Mouse (Mus musculus): ENCODE data around the gene Gtf2ird1. TPM values are rescaled to one million over a fixed set of nuclear protein-coding genes. Genes with fewer than 3 reads are reported as not detected.
"Not testable (repeated sequence)": the region's sequence is repeated elsewhere in the genome, so short reads cannot be mapped to it uniquely, and the experiment has no call there.

Gtf2ird1 gene
- total RNA-seq, 2 experiments from 2014 or later: 38.5 to 57.8 TPM

DNA sequence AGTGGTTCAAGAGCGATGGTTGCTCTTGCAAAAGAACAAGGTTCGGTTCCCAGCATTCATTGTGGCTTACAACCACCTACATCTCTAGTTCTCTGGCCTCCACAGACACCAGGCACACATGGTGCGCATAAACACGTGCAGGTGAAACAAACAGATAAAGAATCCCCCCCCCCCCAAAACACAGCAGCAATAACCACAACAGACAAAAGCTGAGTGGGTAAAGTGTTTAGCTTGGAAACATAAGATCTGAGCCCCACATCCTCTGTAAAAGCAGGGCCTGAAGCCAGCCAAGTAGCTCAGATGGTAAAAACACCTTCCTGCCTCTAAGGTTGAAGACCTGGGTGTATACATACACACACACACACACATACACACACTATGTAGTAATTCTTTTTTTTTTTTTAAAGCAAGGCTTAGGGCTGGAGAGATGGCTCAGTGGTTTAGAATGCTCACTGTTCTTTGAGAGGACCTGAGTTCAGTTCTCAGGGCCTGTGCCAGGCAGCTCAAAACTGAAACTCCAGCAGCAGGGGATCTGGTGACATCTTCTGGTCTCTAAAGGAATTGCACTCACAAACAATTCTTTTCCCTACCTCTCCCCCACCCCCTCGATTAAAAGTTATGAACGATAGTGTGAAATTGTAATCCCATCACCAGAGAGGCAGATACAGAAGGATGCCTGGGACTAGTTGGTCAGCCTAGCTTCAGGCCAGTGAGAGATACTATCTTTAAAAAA lies 83.4 kb downstream of the Gtf2ird1 start:
- intact Hi-C loops (cut with DNase I): loop anchor here (10.0 kb wide), 1 partner anchor 222 kb away; no protein-coding TSS in a partner anchor
- DNase-seq (ENCODE audit: low spot score in 2 of 2): no peak

DNA sequence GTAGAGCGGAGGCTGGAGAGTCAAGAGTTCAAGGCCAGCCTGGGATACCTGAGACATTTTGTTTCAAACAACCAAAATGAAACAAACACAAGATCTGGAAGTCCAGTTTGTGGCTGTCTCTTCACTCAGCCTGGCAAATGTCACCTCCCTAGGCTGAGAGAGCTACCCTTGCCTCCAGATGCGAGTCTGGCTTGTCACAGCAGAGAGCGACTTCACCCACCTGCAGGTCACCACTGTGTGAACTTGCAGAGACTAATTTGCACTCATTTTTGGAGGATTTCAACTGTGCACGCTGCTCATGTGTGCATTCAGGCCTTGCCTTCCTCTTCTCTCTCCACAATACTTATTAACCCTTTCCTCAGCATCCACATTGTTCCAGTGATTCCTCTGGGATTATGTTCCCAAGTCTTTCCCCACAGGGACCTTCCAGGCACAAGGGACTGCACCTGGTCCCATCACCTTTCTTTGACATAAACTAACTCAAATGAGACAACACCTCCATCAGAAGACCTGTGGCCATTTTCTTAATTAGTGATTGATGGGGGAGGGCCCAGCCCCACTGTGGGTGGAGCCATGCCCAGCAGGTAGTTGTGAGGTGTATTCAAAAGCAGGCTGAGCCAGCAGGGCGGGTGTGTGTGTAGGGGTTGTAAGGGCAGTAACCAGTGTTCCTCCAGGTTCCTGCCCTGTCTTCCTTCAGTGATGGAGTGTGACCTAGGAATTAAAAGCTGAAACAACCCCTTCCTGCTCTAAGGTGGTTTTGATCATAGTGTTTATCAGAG lies 84.8 kb downstream of the Gtf2ird1 start:
- intact Hi-C loops (cut with DNase I): loop anchor here (10.0 kb wide), 1 partner anchor 223 kb away; no protein-coding TSS in a partner anchor
- no peak for DNase-seq (ENCODE audit: low spot score in 2 of 2)

DNA sequence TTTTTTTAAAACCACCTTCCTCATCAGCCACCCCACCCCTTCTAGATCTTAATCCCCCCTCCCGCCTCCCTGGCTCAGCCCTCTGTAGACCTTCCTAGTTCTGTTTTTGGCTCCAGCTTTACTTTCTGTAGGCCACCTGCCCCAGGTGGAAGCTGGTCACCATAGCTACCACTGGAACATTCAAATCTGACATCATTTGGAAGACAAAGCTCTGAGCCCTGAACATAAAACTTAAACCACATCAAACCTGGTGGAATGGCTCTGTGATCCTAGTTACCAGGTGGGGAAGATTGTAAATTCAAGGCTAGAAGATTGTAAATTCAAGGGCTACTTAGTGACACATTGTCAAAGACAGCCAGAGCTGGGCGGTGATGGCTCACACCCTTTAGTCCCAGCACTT lies 85.7 kb downstream of the Gtf2ird1 start:
- no peak for DNase-seq (ENCODE audit: low spot score in 2 of 2)

DNA sequence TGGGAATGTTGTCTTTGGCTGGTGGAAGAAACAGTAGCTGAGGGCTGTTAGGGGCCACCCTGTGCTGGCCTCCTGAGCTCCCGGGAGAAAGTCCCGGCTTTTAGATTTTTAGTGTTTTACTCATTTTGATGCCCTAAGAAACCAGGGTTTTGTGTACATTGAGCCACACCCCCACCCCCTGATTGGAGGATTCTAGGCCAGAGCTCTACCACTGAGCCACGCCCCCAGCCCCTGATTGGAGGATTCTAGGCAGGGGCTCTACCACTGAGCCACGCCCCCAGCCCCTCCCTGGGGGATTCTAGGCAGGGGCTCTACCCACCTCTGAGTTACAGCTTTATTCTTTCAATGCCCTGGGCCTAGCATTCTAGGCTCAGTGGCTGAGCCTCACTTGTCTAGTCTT lies 97.4 kb downstream of the Gtf2ird1 start:
- intact Hi-C loops (cut with DNase I): no loop called here
- DNase-seq (ENCODE audit: low spot score in 2 of 2): no peak

More for the DNA sequence above, 85.7 kb downstream of the Gtf2ird1 start:
- intact Hi-C loops (cut with DNase I): loop anchor here (10.0 kb wide), 1 partner anchor 224 kb away; no protein-coding TSS in a partner anchor

DNA sequence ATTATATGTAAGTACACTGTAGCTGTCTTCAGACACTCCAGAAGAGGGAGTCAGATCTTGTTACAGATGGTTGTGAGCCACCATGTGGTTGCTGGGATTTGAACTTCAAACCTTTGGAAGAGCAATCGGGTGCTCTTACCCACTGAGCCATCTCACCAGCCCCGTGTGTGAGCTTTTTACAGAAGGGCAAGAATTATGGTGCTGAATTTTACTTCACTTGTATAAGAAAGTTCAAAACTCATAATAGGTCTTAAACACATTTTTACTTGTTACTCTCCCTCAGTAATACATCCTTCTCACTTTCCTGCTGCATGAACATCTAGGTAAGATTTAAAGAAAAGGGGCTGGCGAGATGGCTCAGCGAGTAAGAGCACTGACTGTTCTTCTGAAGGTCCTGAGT lies 101.1 kb downstream of the Gtf2ird1 start:
- DNase-seq (ENCODE audit: low spot score in 2 of 2); intact Hi-C loops (cut with DNase I): not testable (repeated sequence)

DNA sequence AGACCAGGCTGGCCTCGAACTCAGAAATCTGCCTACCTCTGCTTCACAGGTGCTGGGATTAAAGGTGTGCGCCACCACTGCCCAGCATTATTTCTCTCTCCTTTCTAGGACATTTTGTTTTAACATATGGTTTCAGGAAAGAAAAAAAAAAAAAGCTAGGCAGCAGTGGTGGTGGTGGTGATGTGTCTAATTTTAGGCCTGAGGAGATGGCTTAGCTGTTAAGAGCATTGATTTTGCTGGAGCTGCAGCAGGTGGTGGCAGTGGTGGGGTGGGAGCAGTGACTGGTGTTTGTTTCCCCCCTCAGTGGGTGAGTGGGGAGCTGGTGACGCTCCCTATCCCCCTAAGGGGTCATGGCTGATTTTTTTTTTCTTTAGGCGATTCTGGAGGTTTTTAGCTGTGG lies 103.4 kb downstream of the Gtf2ird1 start:
- intact Hi-C loops (cut with DNase I): no loop called here

DNA sequence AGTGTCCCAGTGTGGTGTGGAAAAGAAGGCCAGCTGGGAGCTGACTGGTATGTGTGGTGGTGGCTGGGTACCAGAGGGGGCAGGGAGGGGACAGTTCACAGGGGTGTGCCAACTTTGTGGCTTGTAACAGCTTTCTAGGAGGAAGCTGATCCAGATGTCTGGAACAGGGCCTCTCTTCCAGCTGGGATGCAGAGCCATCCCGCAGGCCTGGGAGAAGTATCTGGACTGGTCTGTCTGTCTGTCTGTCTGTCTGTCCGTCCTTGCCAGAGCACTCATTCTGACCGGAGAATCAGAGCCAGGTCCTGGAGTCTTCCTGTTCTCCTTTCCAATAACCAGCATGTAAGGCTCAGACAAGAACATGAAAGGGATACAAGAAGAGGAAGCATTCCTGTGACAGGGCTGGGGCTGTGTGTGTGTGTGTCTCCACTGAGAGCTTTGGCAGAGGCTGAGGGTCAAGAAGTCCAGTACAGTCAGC lies 104.0 kb downstream of the Gtf2ird1 start:
- intact Hi-C loops (cut with DNase I): no loop called here
- DNase-seq (ENCODE audit: low spot score in 2 of 2): peak in 1 of 2 experiments; percentile 10

More for the DNA sequence above, 103.4 kb downstream of the Gtf2ird1 start:
- peak in 1 of 2 experiments; percentile 10 for DNase-seq (ENCODE audit: low spot score in 2 of 2)

DNA sequence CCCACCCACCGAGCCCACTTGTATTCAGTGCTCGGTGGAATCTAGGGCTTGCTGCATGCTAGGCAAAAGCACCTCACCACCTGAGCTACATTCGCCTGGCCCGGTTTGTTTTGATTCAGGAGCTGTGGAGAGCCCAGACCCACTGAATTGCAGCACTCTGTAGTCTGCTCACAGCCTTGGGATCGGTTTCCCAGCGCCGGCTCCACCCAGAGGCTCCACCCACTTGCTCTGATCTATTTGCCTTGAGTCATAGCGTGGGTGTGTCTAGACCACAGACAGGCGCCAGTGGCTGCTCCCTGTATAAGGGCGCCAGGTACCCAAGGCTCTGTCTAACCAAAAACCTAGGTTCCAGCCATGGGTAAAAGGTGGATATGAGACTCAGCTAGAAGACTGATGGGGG lies 105.9 kb downstream of the Gtf2ird1 start:
- intact Hi-C loops (cut with DNase I): no loop called here
- DNase-seq (ENCODE audit: low spot score in 2 of 2): peak; percentile 37 to 54

DNA sequence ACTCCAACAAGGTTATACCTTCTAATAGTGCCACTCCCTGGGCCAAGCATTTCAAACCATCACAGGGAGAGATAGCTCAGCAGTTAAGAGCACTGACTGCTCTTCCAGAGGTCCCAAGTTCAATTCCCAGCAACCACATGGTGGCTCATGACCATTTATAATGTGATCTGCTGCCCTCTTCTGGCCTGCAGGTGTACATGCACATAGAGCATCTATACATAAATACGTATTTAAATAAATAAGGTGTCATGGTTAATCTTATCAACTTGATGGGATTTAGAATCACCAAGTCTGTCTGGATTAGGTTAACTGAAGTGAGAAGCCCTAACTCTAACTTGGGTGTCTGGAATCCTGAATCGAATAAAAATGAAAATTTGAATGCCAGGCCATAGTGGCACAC lies 109.5 kb downstream of the Gtf2ird1 start:
- intact Hi-C loops (cut with DNase I): loop anchor here (2.0 to 10.0 kb wide), 2 partner anchors 72 to 164 kb away; no protein-coding TSS in a partner anchor
- no peak for DNase-seq (ENCODE audit: low spot score in 2 of 2)

DNA sequence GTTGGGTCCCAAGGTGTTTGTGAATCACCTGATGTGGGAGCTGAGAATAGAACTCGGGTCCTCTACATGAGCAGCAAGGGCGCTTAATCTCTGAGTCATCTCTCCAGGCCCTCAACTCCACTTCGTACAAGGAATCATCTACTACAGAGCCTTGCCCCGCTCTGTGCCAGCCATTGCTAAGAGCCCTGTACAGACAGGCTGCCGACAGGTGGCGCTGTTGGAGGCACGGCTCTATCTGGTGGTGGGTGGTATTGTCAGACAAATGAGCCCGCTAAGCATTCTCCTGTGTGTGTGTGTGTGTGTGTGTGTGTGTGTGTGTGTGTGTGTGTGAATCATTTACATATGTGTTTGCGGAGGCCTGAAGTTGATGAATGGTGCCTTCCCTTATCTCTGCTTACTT lies 111.1 kb downstream of the Gtf2ird1 start:
- no peak for DNase-seq (ENCODE audit: low spot score in 2 of 2)

DNA sequence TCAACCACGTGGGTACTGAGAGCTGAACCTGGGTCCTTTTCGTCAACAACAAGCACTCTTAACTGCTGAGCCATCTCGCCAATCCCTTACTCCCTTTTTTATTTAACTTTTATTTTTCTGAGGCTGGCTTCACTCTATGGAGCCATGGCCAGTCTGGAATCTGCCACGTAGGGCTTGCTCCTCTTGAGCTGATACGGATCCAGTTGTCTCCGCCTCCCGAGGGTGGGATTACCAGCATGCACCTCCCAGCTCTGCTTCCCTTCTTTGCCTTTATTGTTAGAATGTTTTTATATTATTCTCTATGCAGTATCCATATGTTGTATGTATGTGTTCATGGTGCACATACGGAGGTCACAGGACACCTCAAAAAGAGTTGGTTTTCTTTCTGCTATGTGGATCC lies 112.4 kb downstream of the Gtf2ird1 start:
- DNase-seq (ENCODE audit: low spot score in 2 of 2): no peak
- intact Hi-C loops (cut with DNase I): loop anchor here (10.0 kb wide), 1 partner anchor 69 kb away; no protein-coding TSS in a partner anchor

More for the DNA sequence above, 111.1 kb downstream of the Gtf2ird1 start:
- intact Hi-C loops (cut with DNase I): loop anchor here (10.0 kb wide), 1 partner anchor 71 kb away; no protein-coding TSS in a partner anchor

DNA sequence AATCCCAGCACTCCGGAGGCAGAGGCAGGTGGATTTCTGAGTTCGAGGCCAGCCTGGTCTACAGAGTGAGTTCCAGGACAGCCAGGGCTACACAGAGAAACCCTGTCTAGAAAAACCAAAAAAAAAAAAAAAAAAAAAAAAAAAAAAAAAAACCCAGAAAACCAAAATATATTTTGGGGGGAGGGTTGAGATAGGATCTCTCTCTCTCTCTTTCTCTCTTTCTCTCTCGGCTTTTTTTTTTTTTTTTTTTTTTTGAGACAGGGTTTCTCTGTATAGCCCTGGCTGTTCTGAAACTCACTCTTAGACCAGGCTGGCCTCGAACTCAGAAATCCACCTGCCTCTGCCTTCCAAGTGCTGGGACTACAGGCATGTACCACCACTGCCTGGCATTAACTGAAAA lies 113.0 kb downstream of the Gtf2ird1 start:
- not testable (repeated sequence) for DNase-seq (ENCODE audit: low spot score in 2 of 2)
- intact Hi-C loops (cut with DNase I): loop anchor here (10.0 kb wide), 1 partner anchor 69 kb away; no protein-coding TSS in a partner anchor

DNA sequence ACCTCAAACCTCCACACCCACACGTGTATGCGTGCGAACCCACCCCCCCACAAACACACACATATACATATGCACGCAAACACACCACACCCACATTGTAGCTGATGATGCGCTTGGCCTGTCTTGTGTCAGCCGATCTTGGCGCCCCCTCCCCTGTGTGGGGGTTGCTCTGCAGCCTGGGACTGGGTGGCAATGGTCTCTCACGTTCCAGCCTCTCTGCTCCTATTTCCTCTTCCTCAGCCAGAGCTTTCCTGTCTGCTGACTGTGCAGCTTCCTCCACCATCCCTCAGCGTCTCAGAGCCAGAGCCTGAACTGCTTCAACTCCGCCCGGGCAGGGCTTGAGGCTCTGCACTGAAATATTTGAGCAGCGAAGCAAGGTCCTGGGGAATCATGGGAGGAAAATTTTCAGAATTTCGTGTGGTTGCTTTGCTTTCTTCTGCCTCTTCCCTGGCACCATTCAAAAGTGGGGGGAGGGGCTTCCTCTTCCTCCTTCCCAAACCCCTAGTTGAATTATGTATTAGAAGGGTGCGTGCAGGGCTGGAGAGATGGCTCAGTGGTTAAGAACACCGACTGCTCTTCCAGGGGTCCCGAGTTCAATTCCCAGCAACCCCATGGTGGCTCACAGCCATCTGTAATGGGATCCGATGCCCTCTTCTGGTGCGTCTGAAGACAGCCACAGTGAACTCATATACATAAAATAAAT lies 113.9 kb downstream of the Gtf2ird1 start:
- intact Hi-C loops (cut with DNase I): loop anchor here (10.0 kb wide), 1 partner anchor 68 kb away; no protein-coding TSS in a partner anchor
- DNase-seq (ENCODE audit: low spot score in 2 of 2): no peak

DNA sequence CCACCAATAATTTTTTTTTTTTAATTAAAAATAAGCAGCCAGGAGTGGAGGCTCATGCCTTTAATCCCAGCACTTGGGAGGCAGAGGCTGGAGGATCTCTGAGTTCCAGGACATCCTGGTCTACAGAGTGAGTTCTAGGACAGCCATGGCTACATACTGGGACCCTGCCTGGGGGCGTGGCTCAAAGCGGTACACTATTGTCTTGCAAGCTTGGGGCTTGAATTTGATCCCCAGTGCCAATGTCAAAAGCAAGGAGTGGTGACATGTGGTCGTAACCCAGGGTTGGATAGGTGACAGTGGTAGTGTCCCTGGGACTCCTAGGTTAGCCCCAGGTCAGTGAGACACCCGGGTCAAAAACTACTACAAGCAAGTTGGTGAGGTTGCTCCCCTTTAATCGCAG lies 114.8 kb downstream of the Gtf2ird1 start:
- intact Hi-C loops (cut with DNase I): loop anchor here (10.0 kb wide), 1 partner anchor 67 kb away; no protein-coding TSS in a partner anchor
- DNase-seq (ENCODE audit: low spot score in 2 of 2): no peak

DNA sequence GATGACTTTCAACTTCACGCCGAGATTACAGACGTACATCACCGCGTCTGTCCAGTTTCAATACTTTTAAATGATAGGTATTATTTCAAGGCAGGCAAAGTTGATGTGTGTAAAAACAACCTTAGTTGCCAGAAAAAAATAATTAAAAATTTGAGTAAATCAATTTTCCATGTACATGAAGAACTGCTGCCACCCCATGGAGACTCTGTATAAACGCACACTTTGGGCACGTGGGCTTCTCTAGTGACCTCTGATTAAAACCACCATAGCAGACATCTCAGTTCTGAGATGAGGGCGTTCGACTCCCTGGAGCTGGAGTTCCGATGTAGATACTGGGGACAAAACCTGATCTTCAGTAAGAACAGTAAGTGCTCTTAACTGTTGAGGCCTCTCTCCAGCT lies 115.2 kb downstream of the Gtf2ird1 start:
- intact Hi-C loops (cut with DNase I): loop anchor here (10.0 kb wide), 1 partner anchor 67 kb away; no protein-coding TSS in a partner anchor
- no peak for DNase-seq (ENCODE audit: low spot score in 2 of 2)

DNA sequence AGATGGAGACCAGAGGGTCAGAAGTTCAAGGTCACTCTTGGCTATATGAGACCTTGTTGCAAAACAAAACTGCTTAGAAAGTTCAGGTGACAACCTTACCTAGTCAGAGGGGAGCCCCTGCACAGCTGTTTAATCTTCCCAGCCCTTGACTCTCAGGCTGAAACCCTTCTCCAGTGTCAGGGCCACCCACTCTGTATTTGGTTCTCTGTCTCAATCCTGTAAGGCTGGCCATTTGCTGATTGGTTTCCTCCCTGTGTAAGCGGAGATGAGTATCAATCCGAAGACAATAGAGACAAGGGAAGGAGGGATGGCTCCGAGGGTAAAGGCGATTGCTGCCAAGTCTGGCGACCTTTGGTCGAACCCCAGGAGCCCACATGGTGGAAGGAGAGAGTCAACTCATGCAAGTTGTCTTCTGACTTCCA lies 116.4 kb downstream of the Gtf2ird1 start:
- DNase-seq (ENCODE audit: low spot score in 2 of 2): no peak
- intact Hi-C loops (cut with DNase I): loop anchor here (10.0 kb wide), 1 partner anchor 65 kb away; no protein-coding TSS in a partner anchor

DNA sequence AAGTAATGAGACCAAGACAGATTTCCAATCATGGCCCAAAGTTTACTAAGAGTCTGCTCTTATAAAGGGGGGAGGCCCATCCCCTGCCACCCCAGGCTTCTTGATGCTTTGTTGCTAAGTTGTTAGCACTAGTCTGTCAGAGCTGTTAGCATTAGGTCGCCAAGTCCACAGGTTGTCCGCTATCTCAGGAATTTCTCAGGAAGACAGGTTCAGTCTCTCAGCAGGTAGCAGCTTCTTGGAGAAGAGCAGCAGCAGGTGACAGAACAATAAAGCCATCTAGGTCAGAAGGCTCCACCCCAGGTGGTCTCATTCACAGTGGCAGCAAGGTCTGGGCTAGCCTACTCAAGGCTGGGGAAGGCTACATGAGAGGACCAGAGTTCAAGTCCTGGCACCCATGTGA lies 119.5 kb downstream of the Gtf2ird1 start:
- intact Hi-C loops (cut with DNase I); DNase-seq (ENCODE audit: low spot score in 2 of 2): not testable (repeated sequence)

DNA sequence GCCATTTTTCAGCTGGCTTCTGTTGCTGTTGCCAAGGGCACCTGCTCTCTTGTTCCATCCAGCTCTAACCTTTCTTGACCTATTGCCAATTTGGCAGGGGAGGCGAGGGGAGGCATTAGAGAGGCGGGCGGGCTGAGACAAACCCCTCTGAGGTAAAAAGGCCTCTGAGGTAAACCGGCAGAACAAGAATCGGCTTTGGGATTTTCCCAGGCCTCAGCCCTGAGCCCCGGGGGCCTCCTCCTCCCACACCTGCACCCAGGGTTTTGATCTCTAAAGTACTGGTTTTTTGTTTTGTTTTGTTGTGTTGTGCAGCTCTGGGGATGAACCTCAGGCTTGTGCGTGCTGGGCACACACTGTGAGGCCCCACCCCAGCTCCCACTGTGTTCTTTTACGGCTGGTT lies 123.8 kb downstream of the Gtf2ird1 start:
- DNase-seq (ENCODE audit: low spot score in 2 of 2): no peak
- intact Hi-C loops (cut with DNase I): no loop called here

DNA sequence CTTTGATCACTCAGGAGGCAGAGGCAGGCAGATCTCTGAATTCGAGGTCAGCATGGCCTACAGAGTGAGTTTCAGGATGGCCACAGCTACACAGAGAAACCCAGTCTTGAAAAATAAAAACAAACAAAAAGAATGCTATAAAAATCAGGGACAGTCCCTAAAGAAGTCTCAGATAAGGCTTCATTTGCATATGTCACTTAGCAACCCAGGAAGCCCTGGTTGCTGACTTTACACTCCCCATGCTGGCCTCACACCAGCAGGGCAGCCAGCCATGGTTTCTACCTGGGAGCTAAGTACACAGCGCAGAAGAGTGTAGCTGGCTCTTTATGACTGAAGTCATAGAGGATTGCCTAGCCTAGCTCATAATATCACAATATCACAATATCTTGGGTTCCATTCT lies 126.4 kb downstream of the Gtf2ird1 start:
- no peak for DNase-seq (ENCODE audit: low spot score in 2 of 2)
- intact Hi-C loops (cut with DNase I): no loop called here

Data from left cerebral cortex, postnatal 36 days (tissue).